Comparison of ENCODE assay signal across 24 mouse cellular contexts in the genomic region with DNA sequence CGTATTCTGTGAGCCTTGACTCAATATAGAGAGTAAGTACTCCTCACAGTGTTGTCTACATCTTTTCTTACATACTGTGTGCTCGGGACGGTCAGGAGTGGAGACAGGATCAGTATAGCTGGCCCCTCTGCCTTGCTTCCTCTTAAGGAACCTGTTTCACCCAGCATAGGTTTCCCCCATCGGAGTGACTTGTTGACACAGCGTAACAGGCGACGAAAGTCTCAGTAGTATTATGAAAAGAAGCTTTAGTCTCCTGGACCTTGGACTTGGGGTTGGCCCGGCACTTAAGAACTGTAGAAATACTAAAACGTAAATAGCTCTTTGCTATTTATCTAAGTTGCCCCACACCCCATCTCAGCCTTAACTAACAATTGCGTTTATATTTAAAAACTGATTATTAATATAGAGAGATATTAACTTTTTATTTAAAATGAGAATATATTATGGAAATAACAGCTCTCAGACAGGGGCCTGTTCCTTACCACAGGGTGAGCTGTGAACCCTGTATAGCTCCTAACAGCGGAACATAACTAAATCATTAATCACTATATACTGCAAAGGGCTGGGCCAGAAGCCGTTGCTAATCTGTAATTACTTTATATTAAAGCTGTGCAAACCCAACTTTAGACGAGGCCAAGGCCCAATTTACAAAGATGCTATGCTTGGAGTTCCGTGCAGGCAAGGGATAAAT.
DNase-seq lines count a peak whose midpoint lies in the region; ATAC-seq and TF ChIP-seq lines count a peak whose summit lies in the region.
"Had no signal": no experiment of that assay in that cellular context is flagged by ENCODE, and none has a peak within 500 bp of the region (broad histone marks: within the 10 kb centered on the region; RNA-seq: fewer than 3 reads in every experiment).

No protein-coding gene starts in this region.

- ATAC-seq in limb, embryonic 13.5 days (ENCODE audit: low FRiP score, low read depth) = no peak
- peak; percentile 76 for ATAC-seq in intestine, embryonic 16.5 days
- 0 out of 2 replicates have a peak, but pooled peaks have one; percentile 53 for ATAC-seq in stomach, embryonic 14.5 days (ENCODE audit: insufficient number of reproducible peaks, insufficient read depth, low FRiP score, low read depth)
- ATAC-seq: forebrain, embryonic 13.5 days; midbrain, embryonic 16.5 days had no signal

- peaks cover 34% of the 10 kb centered on the region for H3K4me1 ChIP-seq in limb, embryonic 13.5 days
- H3K4me1 ChIP-seq in limb, embryonic 10.5 days = peaks cover 36% of the 10 kb centered on the region
- peaks cover 51% of the 10 kb centered on the region for H3K4me1 ChIP-seq in intestine, embryonic 16.5 days (ENCODE audit: control insufficient read depth, insufficient read depth, low read length)
- peaks cover 21% of the 10 kb centered on the region; the same call in 1 of the 2 replicates for H3K4me1 ChIP-seq in stomach, embryonic 14.5 days (ENCODE audit: control insufficient read depth, insufficient read depth, low read length)
- peaks cover 11% of the 10 kb centered on the region for H3K4me1 ChIP-seq in thymus, adult 2 months (replicated peaks; ENCODE audit: control insufficient read depth, insufficient read depth, low read length)

- TF ChIP-seq POLR2A in thymus, adult 2 months (IDR thresholded peaks at IDR 0.05; ENCODE audit: control insufficient read depth, extremely low read depth, insufficient read depth, low read length, poor library complexity) = no peak

- H3K36me3 ChIP-seq in limb, embryonic 13.5 days = no peaks in the 10 kb centered on the region
- H3K36me3 ChIP-seq in limb, embryonic 10.5 days = no peaks in the 10 kb centered on the region
- no peaks in the 10 kb centered on the region for H3K36me3 ChIP-seq in intestine, embryonic 16.5 days (ENCODE audit: control insufficient read depth, insufficient read depth, low read length)
- H3K36me3 ChIP-seq in stomach, embryonic 14.5 days (ENCODE audit: control insufficient read depth, insufficient read depth, low read length) = no peaks in the 10 kb centered on the region
- no peaks in the 10 kb centered on the region for H3K36me3 ChIP-seq in thymus, adult 2 months (ENCODE audit: control insufficient read depth, insufficient read depth, low read length)
- H3K36me3 ChIP-seq: heart, embryonic 10.5 days; heart, embryonic 15.5 days; hindbrain, embryonic 13.5 days had no signal

- peak overlapping the region; percentile 28; the same call in 1 of the 2 replicates for H3K27ac ChIP-seq in limb, embryonic 13.5 days
- H3K27ac ChIP-seq in limb, embryonic 10.5 days = no peak overlapping the region
- peak overlapping the region; percentile 93 for H3K27ac ChIP-seq in intestine, embryonic 16.5 days (ENCODE audit: low read length)
- peak overlapping the region; percentile 63; the same call in 1 of the 2 replicates for H3K27ac ChIP-seq in stomach, embryonic 14.5 days (ENCODE audit: low read length)
- H3K27ac ChIP-seq in thymus, adult 2 months (ENCODE audit: control insufficient read depth, insufficient read depth, low read length) = no peak overlapping the region
- H3K27ac ChIP-seq: forebrain, embryonic 13.5 days; heart, embryonic 10.5 days; heart, embryonic 15.5 days; liver, embryonic 14.5 days had no signal

- 83% methylated on average over 14 of the region's 14 CpGs for WGBS in limb, embryonic 13.5 days
- WGBS in limb, embryonic 10.5 days = 87% methylated on average over 14 of the region's 14 CpGs
- WGBS in intestine, embryonic 16.5 days = 58% methylated on average over 14 of the region's 14 CpGs
- 67% methylated on average over 14 of the region's 14 CpGs for WGBS in stomach, embryonic 14.5 days
- WGBS in thymus, adult 2 months = 92% methylated on average over 14 of the region's 14 CpGs

- TF ChIP-seq CTCF in thymus, adult 2 months (IDR thresholded peaks at IDR 0.05; ENCODE audit: borderline replicate concordance, control insufficient read depth, extremely low read depth, insufficient read depth, low read length, poor library complexity) = no peak

- DNase-seq in limb, embryonic 10.5 days (ENCODE audit: low spot score) = no peak
- no peak for DNase-seq in thymus, adult 2 months
- DNase-seq in adipocyte (ENCODE audit: low spot score) = no peak
- no peak for DNase-seq in cerebellum, adult 11-12 months
- DNase-seq: B cell, adult 2 months; gastrocnemius, postnatal 25 days; heart, adult 11 months; kidney, adult 8-10 months; kidney, postnatal 4 days; liver; lung, adult 2 months; right cerebral cortex, postnatal 25 days; spleen, adult 18-20 months; thymus, postnatal 14 days had no signal

- no peak overlapping the region for H3K4me2 ChIP-seq in limb, embryonic 13.5 days (replicated peaks)
- H3K4me2 ChIP-seq in intestine, embryonic 16.5 days (ENCODE audit: low read depth, low read length) = peak overlapping the region; percentile 30
- no peak overlapping the region for H3K4me2 ChIP-seq in stomach, embryonic 14.5 days (replicated peaks; ENCODE audit: low read depth, low read length)
- H3K4me2 ChIP-seq: forebrain, embryonic 13.5 days; heart, embryonic 15.5 days; hindbrain, embryonic 13.5 days; midbrain, embryonic 11.5 days had no signal

- H3K27me3 ChIP-seq in limb, embryonic 13.5 days = no peaks in the 10 kb centered on the region
- no peaks in the 10 kb centered on the region for H3K27me3 ChIP-seq in limb, embryonic 10.5 days (ENCODE audit: low read depth, poor library complexity, severe bottlenecking)
- no peaks in the 10 kb centered on the region for H3K27me3 ChIP-seq in intestine, embryonic 16.5 days (replicated peaks; ENCODE audit: control insufficient read depth, insufficient read depth, low read length)
- no peaks in the 10 kb centered on the region for H3K27me3 ChIP-seq in stomach, embryonic 14.5 days (ENCODE audit: control insufficient read depth, insufficient read depth, low read length)
- H3K27me3 ChIP-seq in thymus, adult 2 months (ENCODE audit: control insufficient read depth, insufficient read depth, low read length) = no peaks in the 10 kb centered on the region
- H3K27me3 ChIP-seq: forebrain, embryonic 13.5 days had no signal

- H3K9ac ChIP-seq in limb, embryonic 13.5 days = no peak overlapping the region
- no peak overlapping the region for H3K9ac ChIP-seq in intestine, embryonic 16.5 days (ENCODE audit: low read depth, low read length)
- no peak overlapping the region for H3K9ac ChIP-seq in stomach, embryonic 14.5 days (replicated peaks; ENCODE audit: low read depth, low read length)
- H3K9ac ChIP-seq: forebrain, embryonic 13.5 days; heart, embryonic 15.5 days; hindbrain, embryonic 13.5 days; liver, embryonic 14.5 days had no signal

- H3K4me3 ChIP-seq in limb, embryonic 13.5 days = no peak overlapping the region
- H3K4me3 ChIP-seq in limb, embryonic 10.5 days = no peak overlapping the region
- no peak overlapping the region for H3K4me3 ChIP-seq in intestine, embryonic 16.5 days (ENCODE audit: low read length)
- no peak overlapping the region for H3K4me3 ChIP-seq in stomach, embryonic 14.5 days (ENCODE audit: low read depth, low read length)
- no peak overlapping the region for H3K4me3 ChIP-seq in thymus, adult 2 months (ENCODE audit: control insufficient read depth, insufficient read depth, low read length)
- H3K4me3 ChIP-seq: forebrain, embryonic 13.5 days; heart, embryonic 10.5 days; heart, embryonic 15.5 days; hindbrain, embryonic 13.5 days had no signal

- H3K9me3 ChIP-seq in limb, embryonic 13.5 days = no peaks in the 10 kb centered on the region
- H3K9me3 ChIP-seq in limb, embryonic 10.5 days (replicated peaks) = no peaks in the 10 kb centered on the region
- H3K9me3 ChIP-seq in intestine, embryonic 16.5 days (ENCODE audit: control insufficient read depth, low read length) = no peaks in the 10 kb centered on the region
- H3K9me3 ChIP-seq in stomach, embryonic 14.5 days (ENCODE audit: control insufficient read depth, low read depth, low read length) = no peaks in the 10 kb centered on the region
- H3K9me3 ChIP-seq: forebrain, embryonic 13.5 days; heart, embryonic 10.5 days; heart, embryonic 15.5 days; hindbrain, embryonic 13.5 days had no signal

Comparison
In these comparisons a context has a peak if more than half of its experiments do, and no peak if none do; other contexts are left out.
1. H3K27ac ChIP-seq: peak in limb, embryonic 13.5 days (single experiment), intestine, embryonic 16.5 days (single experiment) and stomach, embryonic 14.5 days (single experiment); none in limb, embryonic 10.5 days (single experiment) and thymus, adult 2 months (single experiment).